Mouse (Mus musculus) left cerebral cortex, adult 11 months (tissue): ENCODE measurements around the gene Slc9a3r2.

Experiments used
- DNase-seq: peaks from one replicate; pipeline ENCODE4 v3.0.0; 2022; ENCODE audit warnings: low spot score

The Slc9a3r2 gene

GRCm38 (mm10) chr17:24636781-24637481 is 13.2 kb downstream of the Slc9a3r2 start:
- no peak for DNase-seq

- no peak for DNase-seq
Measured at GRCm38 (mm10) chr17:24635694-24636093, 14.4 kb downstream of the Slc9a3r2 start.

- DNase-seq: no peak
Measured at GRCm38 (mm10) chr17:24635024-24635423, 15.1 kb downstream of the Slc9a3r2 start.

- DNase-seq: no peak
Measured at GRCm38 (mm10) chr17:24633831-24634230, 16.3 kb downstream of the Slc9a3r2 start.

GRCm38 (mm10) chr17:24632813-24633449 is 17.2 kb downstream of the Slc9a3r2 start:
- DNase-seq: no peak

GRCm38 (mm10) chr17:24632167-24632812 is 17.8 kb downstream of the Slc9a3r2 start, which contains the start of the genes Tsc2 and Nthl1:
Gene Tsc2, minus strand, starts transcription at chr17:24632630.
Gene Nthl1, plus strand, starts transcription at chr17:24632680.
- DNase-seq: peak; percentile 72

- DNase-seq: no peak
Measured at GRCm38 (mm10) chr17:24630072-24630471, 20.1 kb downstream of the Slc9a3r2 start.

- no peak for DNase-seq
Measured at GRCm38 (mm10) chr17:24628646-24629045, 21.5 kb downstream of the Slc9a3r2 start.

GRCm38 (mm10) chr17:24625472-24625871 is 24.7 kb downstream of the Slc9a3r2 start:
- DNase-seq: no peak

GRCm38 (mm10) chr17:24617561-24618194 is 32.4 kb downstream of the Slc9a3r2 start:
- no peak for DNase-seq

- no peak for DNase-seq
Measured at GRCm38 (mm10) chr17:24610711-24611110, 39.4 kb downstream of the Slc9a3r2 start.

- no peak for DNase-seq
Measured at GRCm38 (mm10) chr17:24608874-24609273, 41.3 kb downstream of the Slc9a3r2 start.

- no peak for DNase-seq
Measured at GRCm38 (mm10) chr17:24608370-24608769, 41.8 kb downstream of the Slc9a3r2 start.

- no peak for DNase-seq
Measured at GRCm38 (mm10) chr17:24604557-24604956, 45.6 kb downstream of the Slc9a3r2 start.

- DNase-seq: no peak
Measured at GRCm38 (mm10) chr17:24603961-24604360, 46.2 kb downstream of the Slc9a3r2 start.

GRCm38 (mm10) chr17:24600502-24600901 is 49.6 kb downstream of the Slc9a3r2 start:
- DNase-seq: no peak

GRCm38 (mm10) chr17:24597989-24598388 is 52.1 kb downstream of the Slc9a3r2 start:
- DNase-seq: no peak

GRCm38 (mm10) chr17:24596471-24597183 is 53.5 kb downstream of the Slc9a3r2 start:
- DNase-seq: no peak

- no peak for DNase-seq
Measured at GRCm38 (mm10) chr17:24596073-24596466, 54.1 kb downstream of the Slc9a3r2 start.

- no peak for DNase-seq
Measured at GRCm38 (mm10) chr17:24595126-24596072, 54.7 kb downstream of the Slc9a3r2 start.
